ENCODE assay signal across 15 mouse cellular contexts in genomic region chr2:65007396-65007795, GRCm38 (mm10). TPM values are rescaled to one million over a fixed set of nuclear protein-coding genes. Genes with fewer than 3 reads are reported as not detected.
DNase-seq lines count a peak whose midpoint lies in the region; ATAC-seq lines count a peak whose summit lies in the region.
"Had no signal": no experiment of that assay in that cellular context is flagged by ENCODE, and none has a peak within 500 bp of the region (broad histone marks: within the 10 kb centered on the region; RNA-seq: fewer than 3 reads in every experiment).

No protein-coding gene starts in this region.

- peak; percentile 41; the same call in 1 of the 2 replicates for ATAC-seq in embryonic facial prominence, embryonic 14.5 days (ENCODE audit: low read depth)
- ATAC-seq in heart, embryonic 15.5 days (replicated peaks; ENCODE audit: insufficient number of reproducible peaks, insufficient read depth, low FRiP score, low read depth): no peak
- ATAC-seq in intestine, embryonic 15.5 days: peak; percentile 20; the same call in 1 of the 2 replicates
- no peak for ATAC-seq in midbrain, embryonic 15.5 days (replicated peaks)
- ATAC-seq: midbrain, embryonic 13.5 days had no signal

- H3K9ac ChIP-seq in embryonic facial prominence, embryonic 14.5 days (ENCODE audit: low read depth, low read length): no peak overlapping the region
- H3K9ac ChIP-seq in heart, embryonic 15.5 days: no peak overlapping the region
- no peak overlapping the region for H3K9ac ChIP-seq in intestine, embryonic 15.5 days
- no peak overlapping the region for H3K9ac ChIP-seq in midbrain, embryonic 15.5 days
- H3K9ac ChIP-seq: midbrain, embryonic 13.5 days had no signal

- no peak overlapping the region for H3K27ac ChIP-seq in embryonic facial prominence, embryonic 14.5 days (replicated peaks; ENCODE audit: low read depth, low read length)
- H3K27ac ChIP-seq in embryonic facial prominence, embryonic 10.5 days (replicated peaks): no peak overlapping the region
- H3K27ac ChIP-seq in heart, embryonic 15.5 days: peak overlapping the region; percentile 65
- no peak overlapping the region for H3K27ac ChIP-seq in intestine, embryonic 15.5 days
- no peak overlapping the region for H3K27ac ChIP-seq in midbrain, embryonic 15.5 days
- H3K27ac ChIP-seq: midbrain, embryonic 13.5 days had no signal

- no peaks in the 10 kb centered on the region for H3K4me1 ChIP-seq in embryonic facial prominence, embryonic 14.5 days (ENCODE audit: control insufficient read depth, insufficient read depth, low read length)
- 0 out of 2 replicates have a peak, but pooled peaks cover 3% of the 10 kb centered on the region for H3K4me1 ChIP-seq in embryonic facial prominence, embryonic 10.5 days
- H3K4me1 ChIP-seq in heart, embryonic 15.5 days (replicated peaks): peaks cover 14% of the 10 kb centered on the region; the same call in 1 of the 2 replicates
- no peaks in the 10 kb centered on the region for H3K4me1 ChIP-seq in intestine, embryonic 15.5 days (replicated peaks)
- no peaks in the 10 kb centered on the region for H3K4me1 ChIP-seq in midbrain, embryonic 15.5 days
- H3K4me1 ChIP-seq: midbrain, embryonic 13.5 days had no signal

- WGBS in embryonic facial prominence, embryonic 14.5 days: 32% methylated on average over 2 of the region's 2 CpGs
- WGBS in embryonic facial prominence, embryonic 10.5 days: 55% methylated on average over 2 of the region's 2 CpGs
- WGBS in heart, embryonic 15.5 days: 40% methylated on average over 2 of the region's 2 CpGs
- WGBS in intestine, embryonic 15.5 days: 60% methylated on average over 2 of the region's 2 CpGs
- WGBS in midbrain, embryonic 15.5 days: 58% methylated on average over 2 of the region's 2 CpGs

- no peak overlapping the region for H3K4me2 ChIP-seq in embryonic facial prominence, embryonic 14.5 days (ENCODE audit: low read depth, low read length)
- H3K4me2 ChIP-seq in heart, embryonic 15.5 days: peak overlapping the region; percentile 29; the same call in 1 of the 2 replicates
- no peak overlapping the region for H3K4me2 ChIP-seq in intestine, embryonic 15.5 days (replicated peaks)
- no peak overlapping the region for H3K4me2 ChIP-seq in midbrain, embryonic 15.5 days
- H3K4me2 ChIP-seq: midbrain, embryonic 13.5 days had no signal

- no peaks in the 10 kb centered on the region for H3K36me3 ChIP-seq in embryonic facial prominence, embryonic 14.5 days (ENCODE audit: control insufficient read depth, insufficient read depth, low read length)
- H3K36me3 ChIP-seq in embryonic facial prominence, embryonic 10.5 days (replicated peaks): no peaks in the 10 kb centered on the region
- no peaks in the 10 kb centered on the region for H3K36me3 ChIP-seq in heart, embryonic 15.5 days
- H3K36me3 ChIP-seq in intestine, embryonic 15.5 days: no peaks in the 10 kb centered on the region
- no peaks in the 10 kb centered on the region for H3K36me3 ChIP-seq in midbrain, embryonic 15.5 days (replicated peaks)
- H3K36me3 ChIP-seq: midbrain, embryonic 13.5 days had no signal

- no peaks in the 10 kb centered on the region for H3K9me3 ChIP-seq in embryonic facial prominence, embryonic 14.5 days (ENCODE audit: control insufficient read depth, low read length)
- H3K9me3 ChIP-seq in embryonic facial prominence, embryonic 10.5 days: no peaks in the 10 kb centered on the region
- H3K9me3 ChIP-seq in heart, embryonic 15.5 days (replicated peaks): no peaks in the 10 kb centered on the region
- no peaks in the 10 kb centered on the region for H3K9me3 ChIP-seq in intestine, embryonic 15.5 days
- no peaks in the 10 kb centered on the region for H3K9me3 ChIP-seq in midbrain, embryonic 15.5 days
- H3K9me3 ChIP-seq: midbrain, embryonic 13.5 days had no signal

- H3K4me3 ChIP-seq in embryonic facial prominence, embryonic 14.5 days (ENCODE audit: low read depth, low read length): no peak overlapping the region
- H3K4me3 ChIP-seq in embryonic facial prominence, embryonic 10.5 days: no peak overlapping the region
- H3K4me3 ChIP-seq in heart, embryonic 15.5 days: no peak overlapping the region
- H3K4me3 ChIP-seq in intestine, embryonic 15.5 days (replicated peaks): no peak overlapping the region
- no peak overlapping the region for H3K4me3 ChIP-seq in midbrain, embryonic 15.5 days
- H3K4me3 ChIP-seq: erythroblast, embryonic 14.5 days; midbrain, embryonic 13.5 days had no signal

- H3K27me3 ChIP-seq in embryonic facial prominence, embryonic 14.5 days (replicated peaks; ENCODE audit: control insufficient read depth, insufficient read depth, low read length): no peaks in the 10 kb centered on the region
- H3K27me3 ChIP-seq in embryonic facial prominence, embryonic 10.5 days (replicated peaks; ENCODE audit: low read depth, poor library complexity, severe bottlenecking): no peaks in the 10 kb centered on the region
- no peaks in the 10 kb centered on the region for H3K27me3 ChIP-seq in heart, embryonic 15.5 days
- H3K27me3 ChIP-seq in intestine, embryonic 15.5 days (replicated peaks): no peaks in the 10 kb centered on the region
- H3K27me3 ChIP-seq in midbrain, embryonic 15.5 days (replicated peaks): no peaks in the 10 kb centered on the region
- H3K27me3 ChIP-seq: midbrain, embryonic 13.5 days had no signal

- peak; percentile 20 for DNase-seq in embryonic facial prominence, embryonic 14.5 days (ENCODE audit: low spot score)
- no peak for DNase-seq in embryonic facial prominence, embryonic 10.5 days (ENCODE audit: low spot score)
- no peak for DNase-seq in heart, postnatal 4 days
- DNase-seq in NIH3T3 (ENCODE audit: low read depth): peak; percentile 9
- DNase-seq in cerebellum, postnatal 14 days: no peak
- DNase-seq: adrenal gland, adult 8-10 months; cerebellum, postnatal 36 days; kidney, postnatal 36 days; layer of hippocampus, postnatal 36 days; lung, postnatal 36 days had no signal

RNA-seq across cellular contexts. Expression of gene Grb14, which starts 17.4 kb away (rescaled TPM):
- 11.6 and 12.0 TPM in 2 replicates for polyA plus RNA-seq in embryonic facial prominence, embryonic 14.5 days (2014; fragmentation: Nextera tagmentation; extraction: Ambion mirVana)
- 3.1 and 4.6 TPM in 2 replicates for polyA plus RNA-seq in embryonic facial prominence, embryonic 10.5 days (2016; fragmentation: Nextera tagmentation; extraction: Ambion mirVana)
- 97.3 and 111 TPM in 2 replicates for polyA plus RNA-seq in heart, embryonic 15.5 days (2015; fragmentation: Nextera tagmentation; extraction: Ambion mirVana)
- 100 to 1,000 TPM; 108 to 111 TPM for total RNA-seq in heart, postnatal 4 days (2021)
- 16.0 and 16.7 TPM in 2 replicates for polyA plus RNA-seq in intestine, embryonic 15.5 days (2015; fragmentation: Nextera tagmentation; extraction: Ambion mirVana)
- 30.0 and 31.1 TPM in 2 replicates for polyA plus RNA-seq in midbrain, embryonic 15.5 days (2015; fragmentation: Nextera tagmentation; extraction: Ambion mirVana)

Comparison
In these comparisons a context has a peak if more than half of its experiments do, and no peak if none do; other contexts are left out.
1. DNase-seq: peak in embryonic facial prominence, embryonic 14.5 days (single experiment) and NIH3T3 (single experiment); none in embryonic facial prominence, embryonic 10.5 days (single experiment), heart, postnatal 4 days (single experiment) and cerebellum, postnatal 14 days (0 of 2).
2. ATAC-seq: peak in embryonic facial prominence, embryonic 14.5 days (single experiment) and intestine, embryonic 15.5 days (single experiment); none in heart, embryonic 15.5 days (single experiment) and midbrain, embryonic 15.5 days (single experiment).